Mouse (Mus musculus) embryonic facial prominence, embryonic 14.5 days (tissue): Measurements from ENCODE around the gene Timm29. TPM values are rescaled to one million over a fixed set of nuclear protein-coding genes. Genes with fewer than 3 reads are reported as not detected.

ENCODE experiments used
- ATAC-seq: fragments of 200-750 bp; cut with Nextera tagmentation; 2 replicates; pipeline ENCODE4 v1.8.0; 2017; ENCODE audit warnings: low read depth, moderate number of reproducible peaks, moderate TSS enrichment
- DNase-seq: peaks from one replicate; pipeline ENCODE4 v3.0.0-alpha.2; 2015; ENCODE audit warnings: low spot score
- H3K27ac ChIP-seq: fragments of 300-500 bp; sonication (generic); replicated peaks from 2 replicates; pipeline ENCODE4 v1.5.1; 2014; ENCODE audit warnings: low read depth, mild to moderate bottlenecking, low read length, moderate library complexity
- H3K27me3 ChIP-seq: fragments of 300-500 bp; sonication (generic); replicated peaks from 2 replicates; pipeline ENCODE4 v1.6.1; 2014; ENCODE audit warnings: low read length; ENCODE audit not compliant: control insufficient read depth, insufficient read depth
- H3K36me3 ChIP-seq: fragments of 300-500 bp; sonication (generic); 2 replicates; pipeline ENCODE4 v1.6.1; 2014; ENCODE audit warnings: low read length, mixed read lengths; ENCODE audit not compliant: control insufficient read depth, insufficient read depth
- H3K4me1 ChIP-seq: fragments of 300-500 bp; sonication (generic); 2 replicates; pipeline ENCODE4 v1.6.1; 2014; ENCODE audit warnings: antibody characterized with exemption, low read length; ENCODE audit not compliant: control insufficient read depth, insufficient read depth
- H3K4me2 ChIP-seq: fragments of 300-500 bp; sonication (generic); 2 replicates; pipeline ENCODE4 v1.6.1; 2014; ENCODE audit warnings: low read depth, mild to moderate bottlenecking, low read length, moderate library complexity, mixed read lengths
- H3K4me3 ChIP-seq: fragments of 300-500 bp; sonication (generic); 2 replicates; pipeline ENCODE4 v1.5.1; 2014; ENCODE audit warnings: low read depth, mild to moderate bottlenecking, low read length
- H3K9ac ChIP-seq: fragments of 300-500 bp; sonication (generic); 2 replicates; pipeline ENCODE4 v1.6.1; 2014; ENCODE audit warnings: low read depth, mild to moderate bottlenecking, low read length, moderate library complexity, mixed read lengths
- H3K9me3 ChIP-seq: fragments of 300-500 bp; sonication (generic); 2 replicates; pipeline ENCODE4 v1.6.1; 2016; ENCODE audit warnings: low read length; ENCODE audit not compliant: control insufficient read depth
- WGBS: fragments of 180-500 bp; shearing (Covaris S2); extraction: QIAGEN DNeasy Blood & Tissue Kit; methylation state at CpG from one replicate; pipeline ENCODE4 v1.1.7; 2014; 5-methylcytosine and 5-hydroxymethylcytosine counted together
- polyA plus RNA-seq: library from polyadenylated mRNA; unstranded; fragments of >200 nt; fragmentation: Nextera tagmentation; extraction: Ambion mirVana; gene quantifications from 2 replicates; pipeline ENCODE4 v1.2.1, GENCODE M21; 2014

The Timm29 gene
- 41.5 and 42.3 TPM in 2 replicates for polyA plus RNA-seq

GRCm38 (mm10) chr9:21592703-21593121, at the start of gene Timm29, which contains the start of gene Yipf2:
Gene Timm29 (plus strand): TSS chr9:21592722.
Gene Yipf2 (minus strand): TSS chr9:21592828.
- peaks cover 16% of the 10 kb centered on the region for H3K4me1 ChIP-seq
- DNase-seq = peak; percentile 98
- ATAC-seq = peak; percentile 95
- peak within 1 kb of the TSS; percentile 96 for H3K4me3 ChIP-seq
- peak within 1 kb of the TSS; percentile 86 for H3K9ac ChIP-seq
- WGBS = 0% methylated on average over 21 of the region's 30 CpGs
- peaks cover 50% of the 10 kb centered on the region for H3K36me3 ChIP-seq
- no peaks in the 10 kb centered on the region for H3K9me3 ChIP-seq
- peak within 1 kb of the TSS; percentile 79 for H3K27ac ChIP-seq
- H3K4me2 ChIP-seq = peak within 1 kb of the TSS; percentile 89
- H3K27me3 ChIP-seq = no peaks in the 10 kb centered on the region

GRCm38 (mm10) chr9:21545351-21545915, 47.1 kb upstream of the Timm29 start:
- Histone ChIP-seq H3K4me2 (peak overlapping the region; percentile 77), H3K4me1 (peaks cover 19% of the 10 kb centered on the region), H3K36me3 (peaks cover 8% of the 10 kb centered on the region; the same call in 1 of the 2 replicates), H3K4me3 (peak overlapping the region; percentile 88), H3K9ac (peak overlapping the region; percentile 64), H3K9me3 (no peaks in the 10 kb centered on the region), H3K27me3 (no peaks in the 10 kb centered on the region), H3K27ac (peak overlapping the region; percentile 99)
- ATAC-seq (peak; percentile 82), DNase-seq (peak; percentile 95)
- WGBS = 6% methylated on average over 9 of the region's 9 CpGs

- peak; percentile 94 for ATAC-seq
- H3K9ac ChIP-seq = peak overlapping the region; percentile 64
- H3K4me2 ChIP-seq = peak overlapping the region; percentile 77
- H3K4me3 ChIP-seq = peak overlapping the region; percentile 88
- H3K27ac ChIP-seq = peak overlapping the region; percentile 99
- no peaks in the 10 kb centered on the region for H3K27me3 ChIP-seq
- H3K9me3 ChIP-seq = no peaks in the 10 kb centered on the region
- H3K36me3 ChIP-seq = peaks cover 14% of the 10 kb centered on the region
- peaks cover 19% of the 10 kb centered on the region for H3K4me1 ChIP-seq
- under 1% methylated on average over 39 of the region's 67 CpGs for WGBS
- peak; percentile 99 for DNase-seq
Observed at GRCm38 (mm10) chr9:21545916-21546788, 46.4 kb upstream of the Timm29 start.

- no peaks in the 10 kb centered on the region for H3K9me3 ChIP-seq
- no peaks in the 10 kb centered on the region for H3K27me3 ChIP-seq
- peak within 1 kb of the TSS; percentile 77 for H3K4me2 ChIP-seq
- peaks cover 19% of the 10 kb centered on the region for H3K4me1 ChIP-seq
- H3K27ac ChIP-seq = peak within 1 kb of the TSS; percentile 99
- WGBS = no CpG with 5 or more reads among the region's 52 CpGs
- peak within 1 kb of the TSS; percentile 99 for H3K9ac ChIP-seq
- ATAC-seq = no peak
- H3K4me3 ChIP-seq = peak within 1 kb of the TSS; percentile 88
- H3K36me3 ChIP-seq = peaks cover 19% of the 10 kb centered on the region
- no peak for DNase-seq
Observed at GRCm38 (mm10) chr9:21546789-21547074, 45.8 kb upstream of the Timm29 start, which contains the start of gene Carm1. Gene Carm1 (plus strand): TSS chr9:21546894.

- Histone ChIP-seq H3K4me2 (peak overlapping the region; percentile 77), H3K9ac (peak overlapping the region; percentile 99), H3K9me3 (no peaks in the 10 kb centered on the region), H3K4me3 (peak overlapping the region; percentile 88), H3K27ac (peak overlapping the region; percentile 99), H3K4me1 (peaks cover 19% of the 10 kb centered on the region), H3K36me3 (peaks cover 19% of the 10 kb centered on the region), H3K27me3 (no peaks in the 10 kb centered on the region)
- peak; percentile 1; the same call in 1 of the 2 replicates for ATAC-seq
- DNase-seq = peak; percentile 81
- 0% methylated on average over 22 of the region's 66 CpGs for WGBS
Observed at GRCm38 (mm10) chr9:21547075-21547941, 45.2 kb upstream of the Timm29 start.

- Histone ChIP-seq H3K4me1 (peaks cover 9% of the 10 kb centered on the region), H3K4me3 (no peak overlapping the region), H3K4me2 (no peak overlapping the region), H3K9ac (no peak overlapping the region), H3K36me3 (peaks cover 23% of the 10 kb centered on the region), H3K27me3 (no peaks in the 10 kb centered on the region), H3K9me3 (no peaks in the 10 kb centered on the region), H3K27ac (no peak overlapping the region)
- DNase-seq = no peak
- 92% methylated on average over 2 of the region's 2 CpGs for WGBS
- ATAC-seq = no peak
Observed at GRCm38 (mm10) chr9:21551049-21551448, 41.5 kb upstream of the Timm29 start.

GRCm38 (mm10) chr9:21553607-21554273, 38.8 kb upstream of the Timm29 start:
- peaks cover 32% of the 10 kb centered on the region for H3K36me3 ChIP-seq
- H3K9me3 ChIP-seq = no peaks in the 10 kb centered on the region
- WGBS = 86% methylated on average over 6 of the region's 6 CpGs
- H3K4me2 ChIP-seq = no peak overlapping the region
- no peak overlapping the region for H3K9ac ChIP-seq
- ATAC-seq (no peak), DNase-seq (no peak)
- no peak overlapping the region for H3K27ac ChIP-seq
- no peaks in the 10 kb centered on the region for H3K27me3 ChIP-seq
- no peak overlapping the region for H3K4me3 ChIP-seq
- peaks cover 4% of the 10 kb centered on the region for H3K4me1 ChIP-seq
